Mouse (Mus musculus) cerebellum, postnatal 14 days (tissue): ENCODE measurements around the gene Spock1.

Source experiments
- DNase-seq, 2 experiments: peaks; one replicate each; pipeline ENCODE4 v3.0.0; 2021; ENCODE audit warnings: mixed read lengths in 2 of 2

The Spock1 gene

DNA sequence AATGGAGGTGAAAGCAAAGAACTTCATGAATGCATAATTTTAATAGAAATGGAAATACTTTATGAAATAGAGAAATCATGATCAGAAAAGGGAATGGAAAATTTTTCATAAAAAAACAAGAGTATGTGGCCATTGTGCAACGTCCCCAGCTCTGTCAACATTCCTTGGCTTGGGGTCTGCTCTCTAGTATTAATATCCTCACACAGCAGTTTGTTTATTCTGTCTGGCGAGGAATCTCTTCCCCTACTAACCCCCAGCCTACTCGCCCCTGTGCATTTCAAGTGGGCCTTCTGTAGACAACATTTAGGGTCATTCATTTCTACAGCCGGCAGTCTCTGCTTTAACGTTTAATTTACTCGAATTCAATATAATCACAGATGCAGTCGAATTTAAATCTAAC lies 181.5 kb downstream of the Spock1 start:
- DNase-seq = no peak

GRCm38 (mm10) chr13:57722329-57722936 lies 185.7 kb downstream of the Spock1 start:
- peak; percentile 44 to 69 for DNase-seq

DNA sequence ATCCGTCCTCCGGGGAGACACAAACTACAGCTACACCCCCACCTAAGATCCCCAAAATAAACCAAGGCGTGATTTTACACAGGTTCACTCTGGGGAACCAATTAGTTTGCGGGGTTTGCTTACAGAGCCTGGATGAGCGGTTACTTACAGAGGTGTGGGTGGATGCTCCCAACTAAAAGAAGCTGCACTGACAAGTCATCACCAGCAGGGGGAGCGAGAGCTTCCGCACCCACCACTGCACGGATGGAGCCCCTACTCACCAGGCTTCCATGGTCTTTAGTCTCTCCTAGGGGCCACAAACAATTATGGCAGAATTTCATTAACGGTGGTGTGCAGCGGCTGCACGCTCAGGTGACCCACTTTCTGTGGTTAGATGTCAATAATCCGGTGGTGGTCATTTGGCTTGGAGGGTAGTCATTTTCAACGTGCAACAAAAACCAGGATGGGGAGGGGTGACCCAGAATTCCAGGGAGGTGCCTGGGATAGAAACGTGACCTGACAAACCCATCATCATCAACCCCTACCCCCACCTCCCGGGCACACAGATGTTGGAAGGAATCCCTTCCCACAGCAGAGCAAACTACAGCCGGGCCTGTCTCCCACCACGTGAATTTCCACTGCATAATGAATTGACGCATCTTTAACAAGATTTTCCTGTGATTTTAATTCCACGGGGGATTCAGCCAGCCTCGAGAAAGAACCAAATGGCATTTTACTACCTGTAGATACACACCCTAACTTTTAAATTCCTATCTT lies 186.4 kb downstream of the Spock1 start:
- DNase-seq = peak; percentile 73 to 74

- DNase-seq = no peak
Observed at GRCm38 (mm10) chr13:57718087-57718486, 190.0 kb downstream of the Spock1 start.

DNA sequence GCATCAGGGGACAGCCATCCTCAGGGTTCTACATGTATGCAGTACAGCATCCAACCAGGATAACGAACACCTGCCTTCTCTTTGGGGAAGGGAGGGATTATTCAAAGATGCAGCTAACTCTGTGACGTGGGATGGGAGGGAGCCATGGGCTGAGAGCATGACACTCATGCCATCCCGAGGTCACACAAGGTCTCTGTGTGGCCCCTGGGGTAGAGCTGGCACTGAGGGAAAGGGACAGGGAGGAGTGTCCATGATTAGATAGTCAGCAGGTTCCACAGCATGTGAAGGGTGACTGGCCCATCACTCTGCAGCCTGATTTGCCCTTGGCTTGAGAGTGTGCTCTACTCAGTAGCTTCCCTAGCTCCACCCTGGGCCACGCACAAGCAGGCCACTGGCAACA lies 195.2 kb downstream of the Spock1 start:
- no peak for DNase-seq

DNA sequence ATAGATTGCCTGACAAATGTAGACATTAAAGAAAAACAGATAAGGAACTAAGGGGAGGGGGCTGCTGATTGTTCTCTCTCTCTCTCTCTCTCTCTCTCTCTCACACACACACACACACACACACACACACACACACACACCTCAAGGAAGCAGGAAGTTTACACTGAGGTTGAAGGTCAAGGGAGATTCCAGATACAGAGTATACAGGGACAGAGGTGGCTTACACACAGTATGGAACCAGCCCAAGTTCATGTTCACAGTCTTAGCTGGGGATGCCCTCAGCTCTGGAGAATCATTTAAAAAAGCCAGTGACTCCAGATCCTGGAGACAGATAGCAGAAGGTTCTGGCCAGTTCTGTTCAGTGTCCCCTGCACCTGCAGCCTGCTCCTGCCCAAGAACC lies 199.7 kb downstream of the Spock1 start:
- no peak for DNase-seq

- DNase-seq = peak; percentile 39 to 60
Observed at GRCm38 (mm10) chr13:57702966-57703365, 205.2 kb downstream of the Spock1 start.

- peak; percentile 29 to 38 for DNase-seq
Observed at GRCm38 (mm10) chr13:57696685-57697084, 211.4 kb downstream of the Spock1 start.

DNA sequence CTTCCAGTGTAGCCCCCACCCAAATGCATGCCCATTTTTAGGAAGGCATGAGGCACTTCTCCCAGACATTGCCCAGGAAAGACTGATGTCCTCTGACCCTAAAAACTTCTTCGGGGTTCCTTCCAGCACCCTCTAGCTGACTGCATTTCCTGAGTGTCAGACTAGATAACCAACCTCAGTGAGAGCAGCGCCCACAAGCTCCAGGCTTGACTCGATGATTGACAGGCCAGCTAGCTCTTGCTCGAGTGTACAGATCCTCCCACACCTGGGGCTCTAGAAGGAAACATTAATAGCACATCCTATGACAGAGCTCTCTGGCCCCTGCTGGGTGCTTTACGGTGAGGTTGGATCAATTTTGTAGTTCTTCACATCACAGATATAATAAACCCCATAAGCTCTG lies 219.2 kb downstream of the Spock1 start:
- DNase-seq = no peak

DNA sequence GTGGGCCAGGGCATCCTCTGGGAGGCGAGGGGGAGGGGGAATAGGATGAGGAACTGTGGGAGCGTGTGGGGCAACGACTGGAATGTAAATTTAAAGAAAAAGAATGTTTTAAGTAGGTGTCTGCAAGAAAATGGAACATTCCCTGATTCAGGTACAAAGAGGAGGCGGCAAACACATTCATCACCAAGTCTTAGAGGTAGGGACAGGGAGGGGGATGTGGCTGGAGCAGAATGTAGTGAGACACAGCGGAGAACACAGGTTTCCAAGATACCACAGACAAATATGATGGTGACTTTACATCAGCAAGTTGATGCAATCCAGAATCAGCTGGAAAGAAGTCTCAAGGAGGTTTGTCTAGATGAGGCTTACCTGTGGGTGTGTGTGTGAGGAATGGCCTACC lies 221.7 kb downstream of the Spock1 start:
- no peak for DNase-seq

GRCm38 (mm10) chr13:57685201-57685600 lies 222.9 kb downstream of the Spock1 start:
- DNase-seq = no peak

DNA sequence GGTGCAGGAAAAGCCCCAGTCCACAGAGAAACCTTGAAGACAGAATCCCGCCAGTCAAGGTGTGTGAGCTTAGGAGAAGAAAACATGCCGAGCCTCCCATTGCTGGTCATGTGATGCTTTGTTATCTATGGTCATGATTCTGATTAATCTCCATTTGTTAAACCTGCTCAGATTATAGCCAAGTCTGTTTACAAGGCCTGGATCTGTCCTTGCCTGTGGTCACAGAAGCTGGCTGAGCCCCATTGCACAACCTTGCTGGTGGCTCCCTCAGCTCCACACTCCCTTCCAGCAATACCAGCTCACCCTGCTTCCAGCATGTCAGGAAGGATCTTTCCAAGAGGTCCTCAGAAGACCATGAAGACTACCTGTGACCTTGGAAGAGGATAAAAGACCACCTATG lies 228.5 kb downstream of the Spock1 start:
- DNase-seq = no peak

- DNase-seq = peak; percentile 20 to 40
Observed at GRCm38 (mm10) chr13:57676820-57677219, 231.3 kb downstream of the Spock1 start.

- DNase-seq = no peak
Observed at GRCm38 (mm10) chr13:57673399-57673798, 234.7 kb downstream of the Spock1 start.

DNA sequence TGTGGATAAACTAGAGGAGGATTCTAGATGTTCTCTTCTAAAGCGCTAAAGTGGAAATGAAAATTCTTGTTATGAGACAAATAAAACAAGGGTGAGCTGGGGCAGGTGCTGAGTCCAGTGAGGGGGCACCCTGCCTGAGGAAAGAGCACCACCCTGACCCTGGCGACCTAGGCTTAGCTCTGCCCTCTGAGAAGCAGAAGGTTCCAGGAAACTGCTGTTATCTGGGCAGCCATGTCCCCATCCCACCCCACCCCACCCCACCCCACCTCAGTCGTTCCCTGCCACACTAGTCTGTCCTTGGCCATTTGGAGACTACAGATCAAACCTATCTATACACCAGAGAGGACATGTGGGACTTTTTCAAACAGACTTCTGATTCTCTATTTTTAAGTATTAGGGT lies 235.4 kb downstream of the Spock1 start:
- no peak for DNase-seq

DNA sequence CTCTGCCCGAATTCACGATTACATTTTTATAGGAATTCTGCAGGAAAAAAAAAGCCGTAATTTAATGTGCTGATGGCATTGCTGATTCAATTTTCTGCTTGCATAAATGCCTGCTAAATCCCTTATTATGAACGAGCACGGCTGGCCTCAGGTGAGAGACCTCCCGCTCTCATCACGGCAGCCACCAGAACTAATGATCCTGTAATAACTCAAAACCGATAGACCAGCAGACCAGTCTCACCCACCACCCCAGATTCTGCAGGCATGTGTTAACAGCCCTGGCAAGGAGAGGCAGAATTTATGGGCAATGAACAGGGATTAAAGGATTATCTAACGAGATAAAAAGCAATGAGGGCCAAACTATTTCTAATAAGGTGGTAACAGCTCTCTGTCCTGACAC lies 236.2 kb downstream of the Spock1 start:
- no peak for DNase-seq

GRCm38 (mm10) chr13:57671322-57671721 lies 236.8 kb downstream of the Spock1 start:
- no peak for DNase-seq

DNA sequence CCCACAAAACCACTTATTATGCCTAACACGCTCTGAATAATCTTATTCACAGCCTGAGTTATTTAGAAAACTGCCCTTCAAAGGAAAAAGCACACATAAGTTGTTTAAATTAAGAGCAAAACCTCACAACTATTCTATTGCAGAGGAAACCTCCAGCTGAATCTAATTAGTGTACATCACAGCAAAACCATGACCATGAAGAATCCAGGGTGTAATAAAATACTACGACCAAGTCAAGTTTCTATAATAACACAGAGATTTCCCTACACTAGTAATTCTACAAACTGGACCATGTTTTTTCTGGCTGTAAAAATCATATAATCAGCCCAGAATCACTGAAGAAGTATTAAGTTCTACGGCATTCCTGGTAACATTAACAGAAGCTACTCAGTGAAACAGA lies 240.5 kb downstream of the Spock1 start:
- DNase-seq = no peak

DNA sequence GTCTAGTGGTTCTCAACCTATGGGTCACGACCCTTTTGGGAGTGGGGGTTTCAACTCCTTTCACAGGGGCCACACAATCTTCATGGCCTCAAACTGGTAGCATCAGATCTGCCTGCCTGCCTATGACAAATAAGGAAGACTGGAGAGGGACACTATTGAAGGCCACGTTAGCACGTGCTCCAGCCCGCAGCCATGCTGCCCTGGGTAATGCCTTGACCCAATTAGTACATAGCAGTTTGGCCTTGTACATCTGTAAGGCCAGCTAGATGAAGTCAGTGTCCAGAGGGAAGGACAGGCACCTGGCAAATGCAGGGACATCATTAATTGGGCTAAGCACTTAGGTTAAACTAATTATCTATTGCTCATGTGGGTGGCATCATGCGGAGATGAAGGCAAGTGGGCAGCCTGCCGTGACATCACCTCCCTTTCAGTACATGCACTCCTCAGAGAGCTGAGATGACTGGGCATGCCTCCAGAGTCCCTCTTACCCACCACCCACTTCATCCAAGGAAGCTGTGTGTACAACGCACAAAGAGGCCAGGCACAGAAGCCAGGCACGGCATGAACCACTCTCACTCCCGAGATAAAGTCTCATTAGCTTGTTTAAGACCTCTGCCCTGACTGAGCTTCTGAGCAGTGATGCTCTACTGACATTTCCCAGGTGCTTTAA lies 241.8 kb downstream of the Spock1 start:
- no peak for DNase-seq

DNA sequence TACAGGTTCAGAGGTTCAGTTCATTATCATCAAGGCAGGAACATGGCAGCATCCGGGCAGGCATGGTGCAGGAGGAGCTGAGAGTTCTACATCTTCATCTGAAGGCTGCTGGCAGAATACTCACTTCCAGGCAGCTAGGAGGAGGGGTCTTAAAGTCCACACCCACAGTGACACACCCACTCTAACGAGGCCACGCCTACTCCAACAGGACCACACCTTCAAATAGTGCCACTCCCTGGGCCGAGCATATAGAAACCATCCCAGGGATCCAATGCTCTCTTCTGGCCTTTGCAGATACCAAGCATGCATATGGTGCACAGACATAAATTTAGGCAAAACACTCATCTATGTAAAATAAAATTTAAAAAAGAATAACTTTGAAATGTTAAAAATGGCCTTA lies 245.6 kb downstream of the Spock1 start:
- no peak for DNase-seq

DNA sequence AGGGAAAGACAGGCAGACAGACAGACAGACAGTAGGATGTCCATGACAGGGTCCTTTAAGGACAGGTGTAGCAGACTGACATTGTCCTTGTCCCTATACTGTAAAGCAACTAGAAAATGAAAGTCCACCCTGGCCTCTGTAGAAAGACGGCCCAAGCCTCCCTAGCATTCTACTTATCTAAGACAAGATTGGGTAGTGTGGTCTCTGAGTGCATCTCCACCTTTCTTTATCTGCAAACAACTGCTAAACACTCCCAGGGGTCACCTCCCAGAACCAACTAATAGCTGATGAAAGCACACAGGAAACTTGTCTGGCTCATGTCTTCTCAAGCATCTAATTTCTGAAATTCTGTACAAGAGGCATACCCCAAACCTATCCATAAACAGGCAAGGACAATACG lies 247.6 kb downstream of the Spock1 start:
- no peak for DNase-seq

GRCm38 (mm10) chr13:57659872-57660271 lies 248.3 kb downstream of the Spock1 start:
- DNase-seq = no peak

GRCm38 (mm10) chr13:57656606-57657005 lies 251.5 kb downstream of the Spock1 start:
- DNase-seq = no peak

DNA sequence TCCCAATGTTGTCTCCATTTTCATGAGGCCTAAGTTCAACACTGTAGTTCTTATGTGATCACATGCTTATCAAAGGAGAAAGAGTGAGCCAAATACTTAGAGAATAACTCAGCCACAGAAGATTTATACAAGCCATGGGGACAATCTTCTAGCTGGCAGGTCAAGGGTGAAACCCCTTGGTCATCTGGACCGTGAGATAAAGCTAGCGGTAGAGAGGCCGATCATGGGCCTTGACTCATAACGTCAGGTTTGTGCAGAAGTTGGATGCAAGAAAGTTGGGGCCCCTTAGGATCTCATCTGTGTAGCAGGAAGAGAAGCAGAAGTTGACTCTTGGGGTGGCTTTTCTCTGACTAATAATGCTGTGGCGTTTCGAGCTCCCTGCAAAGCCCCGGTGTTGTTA lies 253.8 kb downstream of the Spock1 start:
- DNase-seq = no peak
